Mouse (Mus musculus): ENCODE measurements at regions not wholly inside any gene's neighbourhood (a gene's known extent, or its start where the extent isn't known, plus 50 kb on each side); places are given as distances from the start of the nearest gene placed in this dataset.
A peak's percentile ranks its signal among the peaks of the same experiment; 100 is the strongest.

GRCm38 (mm10) chr13:60340068-60340467, 162.9 kb upstream of the Gas1 start:
- no peak for DNase-seq (ENCODE audit: extremely low spot score in 1 of 2, low spot score in 2 of 2)

GRCm38 (mm10) chr13:60347881-60348280, 170.7 kb upstream of the Gas1 start:
- intact Hi-C loops (cut with DNase I): no loop called here

More at GRCm38 (mm10) chr13:60340068-60340467, 162.9 kb upstream of the Gas1 start:
- intact Hi-C loops (cut with DNase I): no loop called here

GRCm38 (mm10) chr13:60348438-60348837, 171.3 kb upstream of the Gas1 start:
- DNase-seq (ENCODE audit: extremely low spot score in 1 of 2, low spot score in 2 of 2): no peak
- intact Hi-C loops (cut with DNase I): no loop called here

More at GRCm38 (mm10) chr13:60347881-60348280, 170.7 kb upstream of the Gas1 start:
- peak in 1 of 2 experiments; percentile 74 for DNase-seq (ENCODE audit: extremely low spot score in 1 of 2, low spot score in 2 of 2)

GRCm38 (mm10) chr13:60355707-60356490, 178.7 kb upstream of the Gas1 start:
- intact Hi-C loops (cut with DNase I): no loop called here
- DNase-seq (ENCODE audit: extremely low spot score in 1 of 2, low spot score in 2 of 2): no peak

GRCm38 (mm10) chr13:60358408-60359060, 181.4 kb upstream of the Gas1 start:
- no peak for DNase-seq (ENCODE audit: extremely low spot score in 1 of 2, low spot score in 2 of 2)
- intact Hi-C loops (cut with DNase I): no loop called here

- no peak for DNase-seq (ENCODE audit: extremely low spot score in 1 of 2, low spot score in 2 of 2)
- intact Hi-C loops (cut with DNase I): no loop called here
These were observed 187.9 kb upstream of the Gas1 start for GRCm38 (mm10) chr13:60364778-60365672.

GRCm38 (mm10) chr13:60369216-60369615, 192.1 kb upstream of the Gas1 start:
- intact Hi-C loops (cut with DNase I): no loop called here
- no peak for DNase-seq (ENCODE audit: extremely low spot score in 1 of 2, low spot score in 2 of 2)

- intact Hi-C loops (cut with DNase I): no loop called here
- DNase-seq (ENCODE audit: extremely low spot score in 1 of 2, low spot score in 2 of 2): no peak
These were observed 194.5 kb upstream of the Gas1 start for GRCm38 (mm10) chr13:60371656-60372055.

- intact Hi-C loops (cut with DNase I): no loop called here
- no peak for DNase-seq (ENCODE audit: extremely low spot score in 1 of 2, low spot score in 2 of 2)
These were observed 199.5 kb upstream of the Gas1 start for GRCm38 (mm10) chr13:60376705-60377104.

GRCm38 (mm10) chr13:60382855-60383254, 205.7 kb upstream of the Gas1 start:
- intact Hi-C loops (cut with DNase I): no loop called here
- DNase-seq (ENCODE audit: extremely low spot score in 1 of 2, low spot score in 2 of 2): no peak

- no peak for DNase-seq (ENCODE audit: extremely low spot score in 1 of 2, low spot score in 2 of 2)
- intact Hi-C loops (cut with DNase I): no loop called here
These were observed 202.9 kb upstream of the Dapk1 start for GRCm38 (mm10) chr13:60398836-60399235.

- no peak for DNase-seq (ENCODE audit: extremely low spot score in 1 of 2, low spot score in 2 of 2)
These were observed 200.8 kb upstream of the Dapk1 start for GRCm38 (mm10) chr13:60400764-60401487.

GRCm38 (mm10) chr13:60403471-60403870, 198.3 kb upstream of the Dapk1 start:
- DNase-seq (ENCODE audit: extremely low spot score in 1 of 2, low spot score in 2 of 2): no peak
- intact Hi-C loops (cut with DNase I): no loop called here

More at GRCm38 (mm10) chr13:60400764-60401487, 200.8 kb upstream of the Dapk1 start:
- intact Hi-C loops (cut with DNase I): no loop called here

GRCm38 (mm10) chr13:60407344-60407743, 194.4 kb upstream of the Dapk1 start:
- DNase-seq (ENCODE audit: extremely low spot score in 1 of 2, low spot score in 2 of 2): no peak
- intact Hi-C loops (cut with DNase I): no loop called here

GRCm38 (mm10) chr13:60409706-60410502, 191.8 kb upstream of the Dapk1 start:
- DNase-seq (ENCODE audit: extremely low spot score in 1 of 2, low spot score in 2 of 2): no peak
- intact Hi-C loops (cut with DNase I): no loop called here

GRCm38 (mm10) chr13:60416024-60416423, 185.7 kb upstream of the Dapk1 start:
- intact Hi-C loops (cut with DNase I): no loop called here
- DNase-seq (ENCODE audit: extremely low spot score in 1 of 2, low spot score in 2 of 2): no peak

- intact Hi-C loops (cut with DNase I): no loop called here
- no peak for DNase-seq (ENCODE audit: extremely low spot score in 1 of 2, low spot score in 2 of 2)
These were observed 184.7 kb upstream of the Dapk1 start for GRCm38 (mm10) chr13:60417015-60417414.

Measured in left cerebral cortex, postnatal 10 days (tissue).